Mouse (Mus musculus): ENCODE results near the gene Gca. TPM values are rescaled to one million over a fixed set of nuclear protein-coding genes. Genes with fewer than 3 reads are reported as not detected.

The Gca gene
- polyA plus RNA-seq, 1 experiment from 2014 or later, result 2.1 TPM

DNA sequence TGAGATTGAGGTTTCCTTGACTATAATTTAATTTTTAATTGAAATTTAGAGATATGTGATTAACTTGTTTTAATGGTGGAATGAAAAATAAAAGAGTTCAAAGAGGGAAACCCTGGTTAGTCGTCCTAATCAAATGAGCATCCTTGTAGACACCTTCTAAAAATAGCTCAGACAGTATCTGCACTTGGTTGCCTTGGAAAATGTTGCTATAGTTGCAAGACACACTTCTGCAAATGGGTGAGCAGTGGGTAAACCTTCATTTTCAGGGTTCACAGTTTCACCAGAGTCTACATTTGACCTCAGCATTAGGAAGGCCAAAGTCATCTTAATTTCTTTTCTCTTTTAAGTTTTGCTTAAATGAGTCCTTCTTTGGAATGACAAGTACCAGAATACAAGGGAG, 54.3 kb downstream of the Gca start:
- no peaks in the 10 kb centered on the region for H3K4me1 ChIP-seq (ENCODE audit: control insufficient read depth, insufficient read depth, low read length)
- WGBS, result 51% methylated on average over 1 of the region's 1 CpGs
- H3K4me2 ChIP-seq (ENCODE audit: low read depth, low read length), result no peak overlapping the region
- no peak overlapping the region for H3K9ac ChIP-seq (ENCODE audit: low read depth, low read length)
- ATAC-seq (ENCODE audit: low read depth), result no peak
- DNase-seq (ENCODE audit: low spot score), result no peak
- no peak overlapping the region for H3K27ac ChIP-seq (replicated peaks; ENCODE audit: low read depth, low read length)
- H3K4me3 ChIP-seq (ENCODE audit: low read depth, low read length), result no peak overlapping the region
- no peaks in the 10 kb centered on the region for H3K9me3 ChIP-seq (ENCODE audit: control insufficient read depth, low read length)
- H3K27me3 ChIP-seq (replicated peaks; ENCODE audit: control insufficient read depth, insufficient read depth, low read length), result no peaks in the 10 kb centered on the region
- H3K36me3 ChIP-seq (ENCODE audit: control insufficient read depth, insufficient read depth, low read length), result no peaks in the 10 kb centered on the region

DNA sequence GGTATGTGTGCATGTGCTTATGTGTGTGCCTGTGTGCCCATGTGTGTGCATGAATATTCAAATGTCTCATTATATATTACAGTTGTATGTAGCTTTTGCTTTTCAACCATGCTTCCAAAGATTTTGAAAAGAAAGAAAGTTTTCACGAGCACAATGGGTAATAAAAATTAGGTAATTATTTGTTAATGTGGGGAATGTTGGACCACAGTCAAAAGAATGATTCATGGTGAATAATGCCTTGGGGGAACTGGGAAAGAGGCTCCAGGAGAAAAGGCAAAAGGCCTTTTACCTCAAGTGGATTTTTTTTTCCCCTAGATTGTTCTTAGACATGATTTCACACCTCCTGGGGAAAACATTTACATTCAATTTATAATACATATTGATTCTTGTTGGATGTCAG, 61.9 kb downstream of the Gca start:
- Histone ChIP-seq H3K4me3 (ENCODE audit: low read depth, low read length) (no peak overlapping the region), H3K4me2 (ENCODE audit: low read depth, low read length) (no peak overlapping the region), H3K27ac (replicated peaks; ENCODE audit: low read depth, low read length) (no peak overlapping the region), H3K9me3 (ENCODE audit: control insufficient read depth, low read length) (no peaks in the 10 kb centered on the region), H3K36me3 (ENCODE audit: control insufficient read depth, insufficient read depth, low read length) (no peaks in the 10 kb centered on the region), H3K27me3 (replicated peaks; ENCODE audit: control insufficient read depth, insufficient read depth, low read length) (no peaks in the 10 kb centered on the region), H3K4me1 (ENCODE audit: control insufficient read depth, insufficient read depth, low read length) (no peaks in the 10 kb centered on the region), H3K9ac (ENCODE audit: low read depth, low read length) (no peak overlapping the region)
- no peak for ATAC-seq (ENCODE audit: low read depth)
- no peak for DNase-seq (ENCODE audit: low spot score)
- WGBS, result 48% methylated on average over 1 of the region's 1 CpGs

DNA sequence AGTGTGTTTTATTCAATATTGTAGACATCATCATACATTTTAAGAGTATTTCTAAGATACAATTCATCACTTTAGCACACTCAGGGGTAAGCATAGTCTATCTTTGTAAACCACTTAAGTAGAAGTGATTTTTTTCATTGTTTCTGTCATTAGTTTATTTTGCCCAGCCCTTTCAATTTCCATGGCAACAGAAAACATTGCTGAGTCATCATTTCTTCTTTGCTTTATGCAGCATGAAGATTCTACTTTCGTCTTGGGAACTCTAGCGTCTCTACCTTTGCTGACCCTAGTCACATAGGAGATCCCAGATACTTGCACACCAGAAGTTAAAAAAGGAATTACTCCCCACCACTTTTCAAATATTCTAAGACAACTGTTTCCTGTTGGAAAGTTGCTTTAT, 63.6 kb downstream of the Gca start:
- H3K4me3 ChIP-seq (ENCODE audit: low read depth, low read length), result no peak overlapping the region
- no peaks in the 10 kb centered on the region for H3K36me3 ChIP-seq (ENCODE audit: control insufficient read depth, insufficient read depth, low read length)
- no peaks in the 10 kb centered on the region for H3K9me3 ChIP-seq (ENCODE audit: control insufficient read depth, low read length)
- no peaks in the 10 kb centered on the region for H3K4me1 ChIP-seq (ENCODE audit: control insufficient read depth, insufficient read depth, low read length)
- H3K4me2 ChIP-seq (ENCODE audit: low read depth, low read length), result no peak overlapping the region
- H3K9ac ChIP-seq (ENCODE audit: low read depth, low read length), result no peak overlapping the region
- DNase-seq (ENCODE audit: low spot score) (no peak), ATAC-seq (ENCODE audit: low read depth) (no peak)
- no peaks in the 10 kb centered on the region for H3K27me3 ChIP-seq (replicated peaks; ENCODE audit: control insufficient read depth, insufficient read depth, low read length)
- no peak overlapping the region for H3K27ac ChIP-seq (replicated peaks; ENCODE audit: low read depth, low read length)
- 89% methylated on average over 2 of the region's 2 CpGs for WGBS

DNA sequence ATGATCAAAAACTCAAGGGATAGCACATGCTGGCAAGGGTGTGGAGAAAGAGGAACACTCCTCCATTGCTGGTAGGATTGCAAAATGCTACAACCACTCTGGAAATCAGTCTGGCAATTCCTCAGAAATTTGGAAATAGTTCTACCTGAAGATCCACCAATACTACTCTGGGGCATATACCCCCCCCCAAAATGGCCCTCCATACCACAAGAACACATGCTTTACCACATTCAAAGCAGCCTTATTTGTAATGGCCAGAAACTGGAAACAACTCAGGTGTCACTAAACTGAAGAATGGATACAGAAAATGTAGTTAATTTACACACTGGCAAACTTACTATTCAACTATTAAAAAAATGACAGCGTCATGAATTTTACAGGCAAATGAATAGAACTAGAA, 66.6 kb downstream of the Gca start:
- Histone ChIP-seq H3K4me1 (ENCODE audit: control insufficient read depth, insufficient read depth, low read length) (no peaks in the 10 kb centered on the region), H3K27me3 (replicated peaks; ENCODE audit: control insufficient read depth, insufficient read depth, low read length) (no peaks in the 10 kb centered on the region), H3K36me3 (ENCODE audit: control insufficient read depth, insufficient read depth, low read length) (no peaks in the 10 kb centered on the region), H3K9me3 (ENCODE audit: control insufficient read depth, low read length) (no peaks in the 10 kb centered on the region), H3K27ac (replicated peaks; ENCODE audit: low read depth, low read length) (no peak overlapping the region), H3K4me3 (ENCODE audit: low read depth, low read length) (no peak overlapping the region), H3K9ac (ENCODE audit: low read depth, low read length) (no peak overlapping the region), H3K4me2 (ENCODE audit: low read depth, low read length) (no peak overlapping the region)
- ATAC-seq (ENCODE audit: low read depth) (no peak), DNase-seq (ENCODE audit: low spot score) (no peak)
- 71% methylated on average over 1 of the region's 1 CpGs for WGBS

DNA sequence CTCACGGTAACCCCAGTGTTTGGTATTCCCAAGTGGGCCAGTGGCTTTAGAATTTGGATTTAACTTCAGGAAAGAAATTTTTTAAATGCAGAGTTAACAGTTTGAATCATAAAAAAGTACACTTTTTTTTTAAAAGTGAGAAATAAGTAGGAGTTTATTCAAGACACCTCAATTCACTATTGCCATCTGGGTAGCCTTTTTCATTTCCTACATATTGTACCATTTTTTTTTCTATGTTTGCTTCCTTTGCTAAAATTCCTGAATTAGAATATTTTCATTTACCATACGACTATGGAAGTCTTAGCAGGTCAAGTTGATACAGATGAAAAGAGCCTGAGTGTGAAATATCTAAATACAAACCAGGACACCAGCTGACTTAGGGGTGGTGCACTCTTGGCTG, 79.0 kb downstream of the Gca start:
- Histone ChIP-seq H3K9ac (ENCODE audit: low read depth, low read length) (no peak overlapping the region), H3K4me2 (ENCODE audit: low read depth, low read length) (no peak overlapping the region), H3K9me3 (ENCODE audit: control insufficient read depth, low read length) (no peaks in the 10 kb centered on the region), H3K4me1 (ENCODE audit: control insufficient read depth, insufficient read depth, low read length) (no peaks in the 10 kb centered on the region), H3K4me3 (ENCODE audit: low read depth, low read length) (no peak overlapping the region), H3K27me3 (replicated peaks; ENCODE audit: control insufficient read depth, insufficient read depth, low read length) (no peaks in the 10 kb centered on the region), H3K27ac (replicated peaks; ENCODE audit: low read depth, low read length) (no peak overlapping the region), H3K36me3 (ENCODE audit: control insufficient read depth, insufficient read depth, low read length) (no peaks in the 10 kb centered on the region)
- DNase-seq (ENCODE audit: low spot score), result no peak
- no peak for ATAC-seq (ENCODE audit: low read depth)
- 59% methylated on average over 2 of the region's 2 CpGs for WGBS

Other genes starting within 250 kb of the Gca start
- gene Gcg, start 180.6 kb upstream of the Gca start, polyA plus RNA-seq (2014; fragmentation: Nextera tagmentation; extraction: Ambion mirVana), result 0.15 TPM in 1 of 2 replicates, not detected in the other
- 38.2 and 38.5 TPM in 2 replicates for gene Fap, start 90.2 kb upstream of the Gca start, polyA plus RNA-seq (2014; fragmentation: Nextera tagmentation; extraction: Ambion mirVana)
- 2.9 and 3.4 TPM in 2 replicates for gene Ifih1, start 18.0 kb upstream of the Gca start, polyA plus RNA-seq (2014; fragmentation: Nextera tagmentation; extraction: Ambion mirVana)